9 mouse cellular contexts compared by ENCODE assay signal in genomic region chr14:72506018-72506722, GRCm38 (mm10). TPM values are rescaled to one million over a fixed set of nuclear protein-coding genes. Genes with fewer than 3 reads are reported as not detected.
DNase-seq lines count a peak whose midpoint lies in the region; ATAC-seq and TF ChIP-seq lines count a peak whose summit lies in the region.
"Had no signal": no experiment of that assay in that cellular context is flagged by ENCODE, and none has a peak within 500 bp of the region (broad histone marks: within the 10 kb centered on the region; RNA-seq: fewer than 3 reads in every experiment).

No protein-coding gene starts in this region.

- peak overlapping the region; percentile 47 for H3K4me2 ChIP-seq in forebrain, postnatal 0 days (ENCODE audit: low read depth)
- peak overlapping the region; percentile 46 for H3K4me2 ChIP-seq in limb, embryonic 11.5 days (ENCODE audit: low read depth, severe bottlenecking)
- H3K4me2 ChIP-seq in myocyte (ENCODE audit: low read depth): peak overlapping the region; percentile 48

- TF ChIP-seq POLR2A in ES-Bruce4 (IDR thresholded peaks at IDR 0.05; ENCODE audit: insufficient read depth, low read length) (no peak), myocyte (IDR thresholded peaks at IDR 0.05; ENCODE audit: insufficient read length, low read depth) (no peak)

- H3K4me1 ChIP-seq in ES-Bruce4 (ENCODE audit: control insufficient read depth, insufficient read depth, low read length): no peaks in the 10 kb centered on the region
- H3K4me1 ChIP-seq in forebrain, postnatal 0 days (ENCODE audit: insufficient read depth): no peaks in the 10 kb centered on the region
- H3K4me1 ChIP-seq in limb, embryonic 11.5 days (ENCODE audit: control insufficient read depth, insufficient read depth, low read length): no peaks in the 10 kb centered on the region

- peak; percentile 7 for DNase-seq in adrenal gland, postnatal 10 days
- DNase-seq in adrenal gland, adult 2 months: no peak
- no peak for DNase-seq in forebrain, postnatal 0 days
- DNase-seq in limb, embryonic 11.5 days (ENCODE audit: low spot score): peak; percentile 53
- DNase-seq in right cerebral cortex, adult 2 months (ENCODE audit: low spot score in 2 of 2): no peak
- DNase-seq in layer of hippocampus, adult 9-10 months (ENCODE audit: low spot score): no peak

- H3K36me3 ChIP-seq in ES-Bruce4 (ENCODE audit: control insufficient read depth, insufficient read depth, low read length, poor library complexity, severe bottlenecking) (no peaks in the 10 kb centered on the region), myocyte (ENCODE audit: control insufficient read depth, insufficient read depth) (no peaks in the 10 kb centered on the region)
- no peaks in the 10 kb centered on the region for H3K36me3 ChIP-seq in forebrain, postnatal 0 days (ENCODE audit: insufficient read depth)
- no peaks in the 10 kb centered on the region for H3K36me3 ChIP-seq in limb, embryonic 11.5 days (ENCODE audit: control insufficient read depth, insufficient read depth, low read length)

- H3ac ChIP-seq in myocyte (ENCODE audit: control insufficient read depth, insufficient read length): no peak overlapping the region

- H3K4me3 ChIP-seq in ES-Bruce4 (ENCODE audit: low read depth, low read length) (no peak overlapping the region), myocyte (no peak overlapping the region)
- H3K4me3 ChIP-seq in forebrain, postnatal 0 days (ENCODE audit: low read depth, low read length): 0 out of 2 replicates have a peak overlapping the region, but pooled peaks have one; percentile 9
- H3K4me3 ChIP-seq in limb, embryonic 11.5 days (ENCODE audit: low read depth, low read length): peak overlapping the region; percentile 20

- no peaks in the 10 kb centered on the region; the same call in 1 of the 2 replicates for H3K9me3 ChIP-seq in ES-Bruce4 (replicated peaks; ENCODE audit: control insufficient read depth, insufficient read depth, low read length, poor library complexity, severe bottlenecking)
- no peaks in the 10 kb centered on the region for H3K9me3 ChIP-seq in forebrain, postnatal 0 days (ENCODE audit: low read length)
- H3K9me3 ChIP-seq in limb, embryonic 11.5 days (ENCODE audit: control insufficient read depth, low read length): no peaks in the 10 kb centered on the region

- no peaks in the 10 kb centered on the region for H3K79me2 ChIP-seq in myocyte (ENCODE audit: control insufficient read depth, insufficient read depth)

- ATAC-seq in forebrain, postnatal 0 days: no peak
- ATAC-seq in limb, embryonic 11.5 days (ENCODE audit: insufficient number of reproducible peaks, low FRiP score, low TSS enrichment, low read depth): peak; percentile 60; the same call in 1 of the 2 replicates

- no peak for TF ChIP-seq EP300 in ES-Bruce4 (IDR thresholded peaks at IDR 0.05; ENCODE audit: insufficient read depth, low read depth, low read length)

- no peak for TF ChIP-seq CTCF in ES-Bruce4 (IDR thresholded peaks at IDR 0.05; ENCODE audit: low read depth, low read length)
- TF ChIP-seq CTCF in forebrain, postnatal 0 days (IDR thresholded peaks at IDR 0.05; ENCODE audit: low read depth): no peak

- H3K27me3 ChIP-seq in ES-Bruce4 (ENCODE audit: control insufficient read depth, insufficient read depth, low read length, poor library complexity, severe bottlenecking): no peaks in the 10 kb centered on the region
- no peaks in the 10 kb centered on the region for H3K27me3 ChIP-seq in forebrain, postnatal 0 days (ENCODE audit: insufficient read depth, low read length)
- no peaks in the 10 kb centered on the region for H3K27me3 ChIP-seq in limb, embryonic 11.5 days (ENCODE audit: control insufficient read depth, insufficient read depth, low read length)
- H3K27me3 ChIP-seq in myocyte (ENCODE audit: control insufficient read depth, insufficient read depth, insufficient read length): peaks cover 5% of the 10 kb centered on the region

- WGBS in forebrain, postnatal 0 days: 9% methylated on average over 12 of the region's 12 CpGs
- WGBS in limb, embryonic 11.5 days: 9% methylated on average over 12 of the region's 12 CpGs

- no peak overlapping the region for H3K27ac ChIP-seq in ES-Bruce4 (ENCODE audit: insufficient read depth, low read length)
- H3K27ac ChIP-seq in forebrain, postnatal 0 days (ENCODE audit: low read depth, low read length): no peak overlapping the region
- H3K27ac ChIP-seq in limb, embryonic 11.5 days (replicated peaks; ENCODE audit: low read depth, low read length): no peak overlapping the region

- H3K9ac ChIP-seq in ES-Bruce4 (ENCODE audit: low read depth, poor library complexity, severe bottlenecking): 0 out of 2 replicates have a peak overlapping the region, but pooled peaks have one; percentile 30
- no peak overlapping the region for H3K9ac ChIP-seq in forebrain, postnatal 0 days
- peak overlapping the region; percentile 17; the same call in 1 of the 2 replicates for H3K9ac ChIP-seq in limb, embryonic 11.5 days (ENCODE audit: low read length)

TF ChIP-seq in myocyte, 11 proteins besides CTCF, POLR2A, EP300 and RAD21:
- TF ChIP-seq POLR2AphosphoS2 (IDR thresholded peaks at IDR 0.05; ENCODE audit: insufficient read length, low read depth): no peak
- no peak for TF ChIP-seq USF1 (IDR thresholded peaks at IDR 0.05; ENCODE audit: low read depth)
- TF ChIP-seq TCF12 (IDR thresholded peaks at IDR 0.05; ENCODE audit: insufficient read depth, poor library complexity, severe bottlenecking): no peak
- TF ChIP-seq E2F4 (IDR thresholded peaks at IDR 0.05; ENCODE audit: insufficient read depth): no peak
- TF ChIP-seq CEBPB (IDR thresholded peaks at IDR 0.05; ENCODE audit: insufficient read depth, poor library complexity, severe bottlenecking): no peak
- TF ChIP-seq MYOG (IDR thresholded peaks at IDR 0.05; ENCODE audit: control insufficient read depth in 1 of 3, insufficient read depth in 1 of 3, insufficient read length in 2 of 3, low read depth in 2 of 3): no peak
- no peak for TF ChIP-seq TCF3 (IDR thresholded peaks at IDR 0.05; ENCODE audit: insufficient read length, low read depth)
- TF ChIP-seq REST (IDR thresholded peaks at IDR 0.05; ENCODE audit: insufficient read depth, insufficient read length): no peak
- TF ChIP-seq MYOD1 (IDR thresholded peaks at IDR 0.05; ENCODE audit: control insufficient read depth in 1 of 3, insufficient read length in 2 of 3, low read depth in 2 of 3): no peak
- no peak for TF ChIP-seq SRF (IDR thresholded peaks at IDR 0.05; ENCODE audit: control insufficient read depth, insufficient read length, low read depth)
- TF ChIP-seq MAX (IDR thresholded peaks at IDR 0.05; ENCODE audit: low read depth): no peak

RNA-seq across cellular contexts. Expression of gene Gm9195, which starts 14.5 kb away (rescaled TPM):
- not detected for total RNA-seq in adrenal gland, postnatal 10 days (2021)
- total RNA-seq in adrenal gland, adult 2 months (2021): not detected
- polyA plus RNA-seq in adrenal gland, adult 2 months (2012; rRNA removed): not detected in 2 replicates
- not detected in 2 replicates for polyA plus RNA-seq in ES-Bruce4 (2011; ENCODE audit: insufficient read depth, insufficient read length, low read depth, missing spikeins)
- total RNA-seq in forebrain, postnatal 0 days (2014; rRNA removed): not detected in 2 replicates
- polyA plus RNA-seq in forebrain, postnatal 0 days (2015; fragmentation: Nextera tagmentation; extraction: Ambion mirVana): not detected in 2 replicates
- polyA plus RNA-seq in limb, embryonic 11.5 days (2014; fragmentation: Nextera tagmentation; extraction: Ambion mirVana): not detected in 2 replicates
- polyA plus RNA-seq in myocyte (2012; fragmentation: generic; extraction: Trizol): not detected
- polyA plus RNA-seq: spleen, adult 2 months had no signal

Comparison
In these comparisons a context has a peak if more than half of its experiments do, and no peak if none do; other contexts are left out.
1. DNase-seq: peak in adrenal gland, postnatal 10 days (single experiment) and limb, embryonic 11.5 days (single experiment); none in adrenal gland, adult 2 months (single experiment), forebrain, postnatal 0 days (single experiment), right cerebral cortex, adult 2 months (0 of 2) and layer of hippocampus, adult 9-10 months (single experiment).
2. H3K4me3 ChIP-seq: peak in forebrain, postnatal 0 days (single experiment) and limb, embryonic 11.5 days (single experiment); none in ES-Bruce4 (single experiment) and myocyte (single experiment).
3. Peak in every context shown above with its lines, with median percentiles within 50 percentile points of each other: H3K4me2 ChIP-seq.